Comparison of ENCODE assay signal across 18 mouse cellular contexts in genomic region chr8:118343267-118343666, GRCm38 (mm10). TPM values are rescaled to one million over a fixed set of nuclear protein-coding genes. Genes with fewer than 3 reads are reported as not detected.
DNase-seq lines count a peak whose midpoint lies in the region; TF ChIP-seq lines count a peak whose summit lies in the region.
"Had no signal": no experiment of that assay in that cellular context is flagged by ENCODE, and none has a peak within 500 bp of the region (broad histone marks: within the 10 kb centered on the region; RNA-seq: fewer than 3 reads in every experiment).

No protein-coding gene starts in this region.

- no peak overlapping the region for H3ac ChIP-seq in C2C12 (ENCODE audit: control insufficient read depth, insufficient read length, low read depth)

- H3K79me2 ChIP-seq in C2C12 (ENCODE audit: control insufficient read depth, insufficient read depth) = peaks cover 9% of the 10 kb centered on the region

- TF ChIP-seq POLR2A in brain, embryonic 14.5 days (IDR thresholded peaks at IDR 0.05; ENCODE audit: borderline replicate concordance, extremely low read depth, insufficient read depth, insufficient read length, poor library complexity, severe bottlenecking) = no peak

- H3K36me3 ChIP-seq in C2C12 (ENCODE audit: control insufficient read depth, insufficient read depth) = no peaks in the 10 kb centered on the region
- H3K36me3 ChIP-seq: embryonic facial prominence, embryonic 12.5 days; heart, embryonic 12.5 days; intestine, embryonic 15.5 days had no signal

- no peak overlapping the region for H3K4me3 ChIP-seq in C2C12 (ENCODE audit: insufficient read depth, poor library complexity, severe bottlenecking)
- H3K4me3 ChIP-seq: embryonic facial prominence, embryonic 12.5 days; heart, embryonic 12.5 days; intestine, embryonic 15.5 days; left cerebral cortex, adult 2 months; megakaryocyte, embryonic 14.5 days had no signal

- no peaks in the 10 kb centered on the region for H3K27me3 ChIP-seq in C2C12 (ENCODE audit: control insufficient read depth, insufficient read depth, insufficient read length)
- H3K27me3 ChIP-seq: CH12.LX; embryonic facial prominence, embryonic 12.5 days; heart, embryonic 12.5 days; intestine, embryonic 15.5 days; megakaryocyte, embryonic 14.5 days had no signal

- peak; percentile 22 to 44 for DNase-seq in cerebellum, postnatal 14 days
- no peak for DNase-seq in cerebellum, adult 9-11 months
- DNase-seq in left cerebral cortex, adult 18-20 months (ENCODE audit: low spot score in 2 of 2) = peak; percentile 20 to 46
- no peak for DNase-seq in left cerebral cortex, adult 11 months (ENCODE audit: low spot score)
- peak; percentile 81 for DNase-seq in brain, embryonic 14.5 days (ENCODE audit: low read depth)
- DNase-seq in embryo, embryonic 9.5 days (ENCODE audit: extremely low spot score) = no peak
- no peak for DNase-seq in liver
- DNase-seq: cerebellum, adult 9-10 months; gastrocnemius, postnatal 14 days had no signal

- no peak for TF ChIP-seq CTCF in C2C12 (IDR thresholded peaks at IDR 0.05; ENCODE audit: control insufficient read depth, insufficient read depth, insufficient read length)
- TF ChIP-seq CTCF in brain, embryonic 14.5 days (IDR thresholded peaks at IDR 0.05; ENCODE audit: borderline replicate concordance, extremely low read depth, insufficient read depth, insufficient read length) = no peak

- H3K79me3 ChIP-seq in C2C12 (ENCODE audit: low read depth) = no peaks in the 10 kb centered on the region

TF ChIP-seq in C2C12, 6 proteins besides CTCF, POLR2A, EP300 and RAD21:
- TF ChIP-seq MYOD1 (IDR thresholded peaks at IDR 0.05; ENCODE audit: control insufficient read depth, insufficient read length, low read depth) (no peak), CEBPB (IDR thresholded peaks at IDR 0.05; ENCODE audit: low read depth) (no peak), USF1 (IDR thresholded peaks at IDR 0.05; ENCODE audit: low read depth) (no peak), FOSL1 (IDR thresholded peaks at IDR 0.05; ENCODE audit: insufficient read depth, low read length, poor library complexity, severe bottlenecking) (peak; percentile 4)

RNA-seq across cellular contexts. Expression of gene Cdh13, which starts 59.7 kb away (rescaled TPM):
- total RNA-seq in left cerebral cortex, adult 18-20 months (2021) = 10 to 100 TPM; 68.9 to 69.9 TPM
- polyA plus RNA-seq in C2C12 (2012; fragmentation: generic; extraction: Trizol) = 9.4 TPM
- polyA plus RNA-seq in brain, embryonic 14.5 days (2012; rRNA removed) = 34.4 and 58.5 TPM in 2 replicates
- total RNA-seq: CH12.LX; hematopoietic stem cell, adult 5-6 weeks; neutrophil, adult 5-6 weeks had no signal

Comparison
In these comparisons a context has a peak if more than half of its experiments do, and no peak if none do; other contexts are left out.
1. DNase-seq: peak in cerebellum, postnatal 14 days (2 of 2), left cerebral cortex, adult 18-20 months (2 of 2) and brain, embryonic 14.5 days (single experiment); none in cerebellum, adult 9-11 months (single experiment), left cerebral cortex, adult 11 months (single experiment), embryo, embryonic 9.5 days (single experiment) and liver (single experiment).